Mouse (Mus musculus) lung, postnatal 0 days (tissue): Measurements from ENCODE around the gene Gltp.

Source experiments
- CTCF ChIP-seq: IDR thresholded peaks from 2 replicates; pipeline ENCODE4 v1.5.1; 2016; ENCODE audit warnings: antibody characterized with exemption, mild to moderate bottlenecking
- EP300 ChIP-seq: IDR thresholded peaks from 2 replicates; pipeline ENCODE4 v1.6.1; 2016; ENCODE audit warnings: antibody characterized with exemption, mild to moderate bottlenecking, control low read depth

DNA sequence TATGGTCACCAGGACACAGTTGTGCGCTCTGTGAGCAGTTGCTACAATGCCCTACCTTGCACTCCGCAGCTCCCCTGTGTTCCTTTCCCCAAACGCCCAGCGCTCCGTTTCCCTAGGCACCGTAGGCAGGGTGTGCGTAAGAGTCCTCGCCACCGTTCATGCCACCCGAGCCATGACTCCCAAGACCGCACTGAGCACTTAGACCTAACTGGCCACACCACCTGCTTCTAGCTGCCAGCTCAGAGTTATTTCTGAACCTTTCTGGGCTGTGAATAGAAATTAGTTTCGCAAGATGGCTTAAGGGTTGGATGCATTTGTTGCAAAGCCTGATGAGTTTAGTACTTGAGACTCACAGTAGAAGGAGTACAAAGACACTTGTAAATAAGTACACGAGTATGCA lies 32.1 kb upstream of the Gltp start:
- TF ChIP-seq EP300 (no peak), CTCF (no peak)
